Mouse (Mus musculus) MEL (cell line): ENCODE results near the gene Stat1. TPM values are rescaled to one million over a fixed set of nuclear protein-coding genes. Genes with fewer than 3 reads are reported as not detected.

Experiments used
- DNase-seq: peaks from one replicate; pipeline ENCODE4 v3.0.0; 2011; ENCODE audit warnings: low read depth, low spot score
- H3K27ac ChIP-seq: 2 replicates; pipeline ENCODE4 v1.5.1; 2012; ENCODE audit warnings: low read depth, mild to moderate bottlenecking, control low read depth, low read length, moderate library complexity; ENCODE audit not compliant: control insufficient read depth
- H3K27me3 ChIP-seq, 2 experiments: fragments of 150-350 bp in 1 of 2; sonication (generic) in 1 of 2; 2 replicates each; pipeline ENCODE4 v1.6.1; 2012; ENCODE audit warnings: low read length in 2 of 2, mild to moderate bottlenecking in 2 of 2, improper control_type of control experiment in 1 of 2, moderate library complexity in 1 of 2; ENCODE audit not compliant: insufficient read depth in 2 of 2, control insufficient read depth in 1 of 2
- H3K36me3 ChIP-seq, 2 experiments: 2 replicates each; pipeline ENCODE4 v1.6.1; 2012 to 2014; ENCODE audit warnings: low read length in 2 of 2, improper control_type of control experiment in 1 of 2, inconsistent platforms in 1 of 2, mild to moderate bottlenecking in 1 of 2; ENCODE audit not compliant: insufficient read depth in 2 of 2, control insufficient read depth in 1 of 2
- H3K4me1 ChIP-seq, 2 experiments: fragments of 150-350 bp in 1 of 2; sonication (generic) in 1 of 2; 2 replicates each; pipeline ENCODE4 v1.6.1; 2012; ENCODE audit warnings: low read length in 2 of 2, improper control_type of control experiment in 1 of 2, mild to moderate bottlenecking in 1 of 2; ENCODE audit not compliant: insufficient read depth in 2 of 2, control insufficient read depth in 1 of 2
- H3K4me3 ChIP-seq, 2 experiments: fragments of 150-350 bp in 1 of 2; sonication (generic) in 1 of 2; 2 replicates each; pipeline ENCODE4 v1.5.1; 2012; ENCODE audit warnings: low read depth in 2 of 2, low read length in 2 of 2, mild to moderate bottlenecking in 2 of 2, moderate library complexity in 2 of 2, control low read depth in 1 of 2, improper control_type of control experiment in 1 of 2; ENCODE audit not compliant: control insufficient read depth in 1 of 2, insufficient read depth in 1 of 2
- H3K79me2 ChIP-seq: 2 replicates; pipeline ENCODE4 v1.6.1; 2012; ENCODE audit warnings: mild to moderate bottlenecking, low read length, moderate library complexity; ENCODE audit not compliant: control insufficient read depth, poor library complexity, insufficient read depth
- H3K9ac ChIP-seq: 2 replicates; pipeline ENCODE4 v1.6.1; 2012; ENCODE audit warnings: low read depth, mild to moderate bottlenecking, control low read depth, low read length, moderate library complexity; ENCODE audit not compliant: control insufficient read depth, poor library complexity, severe bottlenecking
- H3K9me3 ChIP-seq: fragments of 150-350 bp; sonication (generic); replicated peaks from 2 replicates; pipeline ENCODE4 v1.6.1; 2012; ENCODE audit warnings: mild to moderate bottlenecking, low read length, improper control_type of control experiment, moderate library complexity; ENCODE audit not compliant: insufficient read depth
- ELF1 ChIP-seq: IDR thresholded peaks from 2 replicates; pipeline ENCODE4 v1.6.1; 2014; ENCODE audit warnings: low read depth, mild to moderate bottlenecking, inconsistent platforms, low read length, improper control_type of control experiment, moderate library complexity
- UBTF ChIP-seq: IDR thresholded peaks from 2 replicates; pipeline ENCODE4 v1.6.1; 2012; ENCODE audit warnings: low read depth, mild to moderate bottlenecking, inconsistent platforms, low read length, improper control_type of control experiment, moderate library complexity, borderline replicate concordance; ENCODE audit not compliant: insufficient read depth
- USF2 ChIP-seq, 2 experiments: IDR thresholded peaks; 2 replicates each; pipeline ENCODE4 v1.6.1; 2011 to 2012; ENCODE audit warnings: improper control_type of control experiment in 2 of 2, low read length in 2 of 2, borderline replicate concordance in 1 of 2, inconsistent platforms in 1 of 2, low read depth in 1 of 2, mild to moderate bottlenecking in 1 of 2; ENCODE audit not compliant: insufficient read depth in 1 of 2
- ZKSCAN1 ChIP-seq: IDR thresholded peaks from 2 replicates; pipeline ENCODE4 v1.6.1; 2012; ENCODE audit warnings: low read depth, mild to moderate bottlenecking, inconsistent platforms, low read length, improper control_type of control experiment, moderate library complexity
- polyA plus RNA-seq, 2 experiments: library from polyadenylated mRNA; stranded (reverse) in 1 of 2; unstranded in 1 of 2; fragments of >175 nt in 1 of 2; fragments of >200 nt in 1 of 2; gene quantifications; 2 replicates each; pipeline versions ENCODE4 v1.2.1 to v1.2.4; 2012; ENCODE audit warnings: low replicate concordance in 2 of 2, low read depth in 1 of 2; ENCODE audit not compliant: insufficient read length in 2 of 2, insufficient read depth in 1 of 2, missing spikeins in 1 of 2
- total RNA-seq: library from RNA; depleted of rRNA; stranded (reverse); fragments of 300-350 nt; gene quantifications from 2 replicates; pipeline ENCODE4 v1.2.3, GENCODE M21; 2012; rRNA removed

Stat1 gene
- total and polyA plus RNA-seq, 3 experiments, result 9.7 to 44.0 (median 10.9) TPM

GRCm38 (mm10) chr1:52182992-52183391 is 63.8 kb downstream of the Stat1 start:
- peaks cover 0 to 24% of the 10 kb centered on the region in 2 experiments for H3K36me3 ChIP-seq
- DNase-seq, result no peak
- no peaks in the 10 kb centered on the region for H3K79me2 ChIP-seq
- H3K27me3 ChIP-seq, result no peaks in the 10 kb centered on the region
- no peak overlapping the region for H3K9ac ChIP-seq
- H3K4me3 ChIP-seq, result no peak overlapping the region
- H3K4me1 ChIP-seq, result no peaks in the 10 kb centered on the region
- no peak overlapping the region for H3K27ac ChIP-seq
- TF ChIP-seq UBTF (no peak), ZKSCAN1 (no peak), ELF1 (no peak), USF2 (IDR thresholded peaks at IDR 0.05; ENCODE audit: borderline replicate concordance in 1 of 2, insufficient read depth in 1 of 2, low read depth in 1 of 2, low read length in 2 of 2) (no peak)
- no peaks in the 10 kb centered on the region for H3K9me3 ChIP-seq

Other genes with a start within 250 kb of the Stat1 start
- not detected in 2 replicates for gene Myo1b, start 203.4 kb upstream of the Stat1 start, total RNA-seq
- gene Myo1b, start 203.4 kb upstream of the Stat1 start, polyA plus RNA-seq, result not detected
- not detected in 2 replicates for gene Stat4, start 132.3 kb upstream of the Stat1 start, total RNA-seq
- not detected for gene Stat4, start 132.3 kb upstream of the Stat1 start, polyA plus RNA-seq
- gene Gls, start 113.8 kb downstream of the Stat1 start, total RNA-seq, result 85.3 and 91.9 TPM in 2 replicates
- gene Gls, start 113.8 kb downstream of the Stat1 start, polyA plus RNA-seq, result 100 to 1,000 TPM in 1 of 2 experiments, 10 to 100 TPM in 1; 57.2 to 121 TPM